Mouse (Mus musculus) heart, adult 2 months (tissue): Measurements from ENCODE around the gene E130208F15Rik. TPM values are rescaled to one million over a fixed set of nuclear protein-coding genes. Genes with fewer than 3 reads are reported as not detected.

Experiments
- DNase-seq, 2 experiments: peaks; one replicate each; pipeline ENCODE4 v3.0.0; 2021
- H3K27ac ChIP-seq: fragments of 200-600 bp; 2 replicates; pipeline ENCODE4 v1.8.1; 2022
- H3K27me3 ChIP-seq: fragments of 200-500 bp; 2 replicates; pipeline ENCODE4 v1.6.1; 2012; ENCODE audit warnings: mild to moderate bottlenecking, low read length, inconsistent platforms, mixed read lengths; ENCODE audit not compliant: control insufficient read depth, insufficient read depth
- H3K36me3 ChIP-seq: fragments of 200-500 bp; 2 replicates; pipeline ENCODE4 v1.6.1; 2012; ENCODE audit warnings: low read length, inconsistent platforms; ENCODE audit not compliant: control insufficient read depth, insufficient read depth
- H3K4me1 ChIP-seq: fragments of 200-500 bp; 2 replicates; pipeline ENCODE4 v1.6.1; 2011; ENCODE audit warnings: low read length; ENCODE audit not compliant: control insufficient read depth, insufficient read depth
- H3K4me3 ChIP-seq: fragments of 200-600 bp; 2 replicates; pipeline ENCODE4 v1.8.1; 2022
- H3K79me2 ChIP-seq: fragments of 200-500 bp; replicated peaks from 2 replicates; pipeline ENCODE4 v1.6.1; 2012; ENCODE audit warnings: mild to moderate bottlenecking, inconsistent platforms, low read length, moderate library complexity, mixed read lengths; ENCODE audit not compliant: control insufficient read depth, insufficient read depth
- H3K9ac ChIP-seq: fragments of 200-500 bp; 2 replicates; pipeline ENCODE4 v1.6.1; 2012; ENCODE audit warnings: low read depth, mild to moderate bottlenecking, control low read depth, inconsistent platforms, low read length, mixed read lengths
- CTCF ChIP-seq: fragments of 200-600 bp; IDR thresholded peaks from 2 replicates; pipeline ENCODE4 v1.8.1; 2022; ENCODE audit warnings: antibody characterized with exemption, mild to moderate bottlenecking, moderate library complexity
- EP300 ChIP-seq: fragments of 200-500 bp; IDR thresholded peaks from 2 replicates; pipeline ENCODE4 v1.6.1; 2011; ENCODE audit warnings: low read depth, low read length, control low read depth; ENCODE audit not compliant: insufficient read depth
- POLR2A ChIP-seq: fragments of 200-500 bp; IDR thresholded peaks from 2 replicates; pipeline ENCODE4 v1.6.1; 2011; ENCODE audit warnings: mild to moderate bottlenecking, low read depth, low read length, control low read depth; ENCODE audit not compliant: insufficient read depth
- WGBS: fragments of 180-500 bp; shearing (Covaris S2); methylation state at CpG from one replicate; pipeline ENCODE4 v1.1.7; 2018; 5-methylcytosine and 5-hydroxymethylcytosine counted together
- intact Hi-C: fragments of 180-260 bp; cut with DNase I; formaldehyde crosslinking; loops from one replicate; pipeline ENCODE4 v1.15.1; 2025
- polyA plus RNA-seq: library from polyadenylated mRNA; depleted of rRNA; stranded (reverse); fragments of >200 nt; gene quantifications from 2 replicates; pipeline ENCODE4 v1.2.3, GENCODE M21; 2012
- total RNA-seq, 2 experiments: library from RNA; stranded (reverse); gene quantifications; 2 replicates each; pipeline ENCODE4 v1.2.3; 2021

Gene E130208F15Rik
- total and polyA plus RNA-seq, 3 experiments: 0.31 to 0.63 (median 0.55) TPM

GRCm38 (mm10) chr7:30309395-30310129, 12.0 kb upstream of the E130208F15Rik start:
- H3K4me1 ChIP-seq: peaks cover 3% of the 10 kb centered on the region
- TF ChIP-seq EP300 (no peak), CTCF (no peak), POLR2A (no peak)
- no peaks in the 10 kb centered on the region for H3K36me3 ChIP-seq
- WGBS: 53% methylated on average over 15 of the region's 15 CpGs
- intact Hi-C loops: loop anchor here (1.0 kb wide), 1 partner anchor 14 kb away; the partner anchor contains the start of gene Sdhaf1
- H3K27ac ChIP-seq: no peak overlapping the region
- DNase-seq: no peak
- no peak overlapping the region; the same call in 1 of the 2 replicates for H3K9ac ChIP-seq
- H3K4me3 ChIP-seq: peak overlapping the region; percentile 57; the same call in 1 of the 2 replicates
- H3K27me3 ChIP-seq: no peaks in the 10 kb centered on the region
- no peaks in the 10 kb centered on the region for H3K79me2 ChIP-seq

GRCm38 (mm10) chr7:30310136-30310535, 11.4 kb upstream of the E130208F15Rik start:
- Histone ChIP-seq H3K27me3 (no peaks in the 10 kb centered on the region), H3K27ac (no peak overlapping the region), H3K79me2 (no peaks in the 10 kb centered on the region), H3K4me3 (no peak overlapping the region), H3K9ac (no peak overlapping the region), H3K36me3 (no peaks in the 10 kb centered on the region), H3K4me1 (peaks cover 3% of the 10 kb centered on the region)
- intact Hi-C loops: no loop called here
- DNase-seq: no peak
- TF ChIP-seq POLR2A (no peak), CTCF (no peak), EP300 (no peak)
- 83% methylated on average over 12 of the region's 12 CpGs for WGBS

GRCm38 (mm10) chr7:30313666-30314320, 7.7 kb upstream of the E130208F15Rik start:
- no peak for TF ChIP-seq EP300
- TF ChIP-seq POLR2A: no peak
- no peak for TF ChIP-seq CTCF
- Histone ChIP-seq H3K27ac (no peak overlapping the region), H3K4me1 (peaks cover 1% of the 10 kb centered on the region; the same call in 1 of the 2 replicates), H3K27me3 (no peaks in the 10 kb centered on the region), H3K4me3 (no peak overlapping the region), H3K79me2 (no peaks in the 10 kb centered on the region), H3K9ac (no peak overlapping the region), H3K36me3 (no peaks in the 10 kb centered on the region)
- DNase-seq: no peak
- WGBS: 55% methylated on average over 27 of the region's 27 CpGs
- intact Hi-C loops: no loop called here

- intact Hi-C loops: no loop called here
- Histone ChIP-seq H3K9ac (no peak within 1 kb of the TSS), H3K4me1 (no peaks in the 10 kb centered on the region), H3K36me3 (no peaks in the 10 kb centered on the region), H3K27ac (no peak within 1 kb of the TSS), H3K4me3 (no peak within 1 kb of the TSS), H3K79me2 (no peaks in the 10 kb centered on the region), H3K27me3 (no peaks in the 10 kb centered on the region)
- DNase-seq: no peak
- TF ChIP-seq CTCF: no peak
- TF ChIP-seq EP300: no peak
- TF ChIP-seq POLR2A: no peak
- WGBS: 16% methylated on average over 9 of the region's 9 CpGs
These were observed 6.8 kb upstream of the E130208F15Rik start, which contains the start of gene Syne4 for GRCm38 (mm10) chr7:30314721-30315155. Syne4 (plus strand) TSS chr7:30314807.

DNA sequence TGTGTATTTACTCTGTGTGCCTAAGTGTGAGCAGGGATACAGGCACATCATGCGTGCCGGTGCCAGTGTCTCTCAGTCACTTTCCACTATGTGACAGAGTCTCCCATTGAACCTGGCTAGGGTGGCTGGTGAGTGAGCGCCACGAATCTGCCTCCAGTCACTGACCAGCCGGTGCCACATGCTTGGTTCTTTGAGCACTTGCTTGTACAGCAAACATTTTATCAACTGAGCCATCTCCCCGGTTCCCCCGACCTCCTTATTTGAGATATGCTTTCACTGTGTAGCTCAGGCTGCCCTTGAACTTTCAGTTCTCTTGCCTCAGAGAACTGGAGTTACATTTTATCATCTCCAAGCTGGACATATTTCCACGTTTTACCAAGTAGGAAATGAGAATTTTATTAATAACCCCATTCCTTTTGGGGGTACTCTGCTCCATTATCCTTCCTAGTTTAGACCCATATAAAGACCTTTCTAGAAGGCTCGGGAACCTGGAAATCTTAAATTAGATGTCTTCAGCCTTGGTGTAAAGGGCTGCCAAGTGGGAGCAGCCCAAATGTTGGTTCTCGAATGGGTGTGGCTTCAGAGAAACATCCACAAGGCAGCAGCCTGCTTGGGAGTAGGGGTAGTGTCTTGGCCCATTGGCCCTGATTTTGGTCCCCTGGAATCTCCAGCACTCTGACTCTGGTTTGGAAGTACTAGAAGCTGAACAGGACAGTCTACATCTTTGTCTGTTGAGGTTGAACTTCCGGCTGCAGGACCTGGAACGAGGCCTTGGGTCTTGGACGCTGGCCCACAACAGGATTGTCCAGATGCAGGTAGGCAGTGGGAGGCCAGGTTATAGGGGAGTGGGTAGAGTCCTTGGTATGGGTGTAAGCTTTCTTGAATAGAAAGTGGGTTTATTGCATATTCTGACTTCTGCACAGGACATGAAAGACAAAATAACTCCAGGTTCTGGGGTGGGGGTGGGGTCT, 5.7 kb upstream of the E130208F15Rik start:
- H3K9ac ChIP-seq: no peak overlapping the region
- H3K4me1 ChIP-seq: no peaks in the 10 kb centered on the region
- 66% methylated on average over 13 of the region's 13 CpGs for WGBS
- no peak for DNase-seq
- no peaks in the 10 kb centered on the region for H3K36me3 ChIP-seq
- no peaks in the 10 kb centered on the region for H3K27me3 ChIP-seq
- no peak overlapping the region for H3K27ac ChIP-seq
- intact Hi-C loops: no loop called here
- H3K4me3 ChIP-seq: no peak overlapping the region
- no peaks in the 10 kb centered on the region for H3K79me2 ChIP-seq
- TF ChIP-seq EP300 (no peak), CTCF (no peak), POLR2A (no peak)
